8 mouse cellular contexts compared by ENCODE assay signal in the genomic region with DNA sequence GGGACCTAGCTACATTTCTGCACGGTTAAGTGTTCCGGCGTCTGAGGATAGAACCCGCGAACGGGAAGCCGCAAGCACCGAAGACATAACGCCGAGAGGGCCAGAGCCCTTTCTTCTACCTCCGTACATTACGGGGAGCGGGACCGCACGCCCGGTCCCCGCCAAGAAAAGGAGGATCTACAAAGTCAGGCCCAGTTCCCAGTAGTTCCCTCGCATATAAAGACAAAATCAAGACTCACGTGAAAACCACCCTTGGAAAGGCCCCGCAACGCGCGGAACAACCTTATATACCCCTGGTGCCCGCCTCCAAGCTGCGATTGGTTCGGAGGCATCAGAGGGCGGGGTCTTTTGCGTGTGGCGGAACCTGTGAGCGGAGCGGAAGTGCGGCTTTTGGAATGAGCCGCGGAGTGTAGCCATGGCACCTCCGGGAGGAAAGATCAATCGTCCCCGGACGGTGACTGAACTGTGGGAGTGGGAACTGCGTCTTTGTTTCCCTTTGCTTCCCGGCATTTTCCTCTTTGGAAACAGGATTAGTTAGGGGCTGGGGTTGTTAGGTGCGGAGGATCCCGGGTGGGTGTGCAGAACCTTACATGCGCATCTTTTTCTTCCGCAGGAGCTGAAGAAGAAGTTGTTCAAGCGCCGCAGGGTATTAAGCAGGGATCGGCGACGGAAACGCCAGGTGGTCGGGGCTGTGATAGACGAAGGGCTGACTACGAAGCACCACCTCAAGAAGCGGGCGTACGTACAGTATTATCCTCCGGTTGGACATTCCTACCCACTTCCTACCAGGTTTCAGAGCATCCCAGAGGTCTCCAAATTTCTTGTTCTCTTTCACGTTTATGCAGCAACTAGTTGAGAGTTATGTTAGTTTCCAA. TPM values are rescaled to one million over a fixed set of nuclear protein-coding genes. Genes with fewer than 3 reads are reported as not detected.
DNase-seq lines count a peak whose midpoint lies in the region; ATAC-seq lines count a peak whose summit lies in the region.

A gene (plus strand): TSS at position 343 of the 875 bp plus-strand sequence.
A gene (plus strand): TSS at position 416 of the 875 bp plus-strand sequence.

- H3K4me3 ChIP-seq in embryonic facial prominence, embryonic 14.5 days (ENCODE audit: low read depth, low read length): peak within 1 kb of the TSS; percentile 70
- peak within 1 kb of the TSS; percentile 56 for H3K4me3 ChIP-seq in kidney, embryonic 14.5 days (ENCODE audit: low read length)
- peak within 1 kb of the TSS; percentile 64 for H3K4me3 ChIP-seq in limb, embryonic 15.5 days

- ATAC-seq in embryonic facial prominence, embryonic 14.5 days (ENCODE audit: low read depth): peak; percentile 95
- peak; percentile 92 for ATAC-seq in kidney, embryonic 14.5 days (ENCODE audit: low FRiP score, low TSS enrichment)
- ATAC-seq in limb, embryonic 15.5 days (ENCODE audit: insufficient number of reproducible peaks, low FRiP score, low TSS enrichment, low read depth): peak; percentile 92

- H3K27me3 ChIP-seq in embryonic facial prominence, embryonic 14.5 days (replicated peaks; ENCODE audit: control insufficient read depth, insufficient read depth, low read length): no peaks in the 10 kb centered on the region
- no peaks in the 10 kb centered on the region for H3K27me3 ChIP-seq in kidney, embryonic 14.5 days (ENCODE audit: control insufficient read depth, insufficient read depth, low read length)
- H3K27me3 ChIP-seq in limb, embryonic 15.5 days: no peaks in the 10 kb centered on the region

- peak within 1 kb of the TSS; percentile 75 for H3K27ac ChIP-seq in embryonic facial prominence, embryonic 14.5 days (replicated peaks; ENCODE audit: low read depth, low read length)
- peak within 1 kb of the TSS; percentile 87 for H3K27ac ChIP-seq in kidney, embryonic 14.5 days (ENCODE audit: low read depth, low read length)
- peak within 1 kb of the TSS; percentile 92 for H3K27ac ChIP-seq in limb, embryonic 15.5 days

- peaks cover 14% of the 10 kb centered on the region for H3K36me3 ChIP-seq in embryonic facial prominence, embryonic 14.5 days (ENCODE audit: control insufficient read depth, insufficient read depth, low read length)
- H3K36me3 ChIP-seq in kidney, embryonic 14.5 days (ENCODE audit: control insufficient read depth, insufficient read depth, low read length): peaks cover 13% of the 10 kb centered on the region; the same call in 1 of the 2 replicates
- peaks cover 9% of the 10 kb centered on the region for H3K36me3 ChIP-seq in limb, embryonic 15.5 days

- H3K9me3 ChIP-seq in embryonic facial prominence, embryonic 14.5 days (ENCODE audit: control insufficient read depth, low read length): no peaks in the 10 kb centered on the region
- no peaks in the 10 kb centered on the region for H3K9me3 ChIP-seq in kidney, embryonic 14.5 days (ENCODE audit: control insufficient read depth, low read length)
- H3K9me3 ChIP-seq in limb, embryonic 15.5 days: no peaks in the 10 kb centered on the region

- H3K4me1 ChIP-seq in embryonic facial prominence, embryonic 14.5 days (ENCODE audit: control insufficient read depth, insufficient read depth, low read length): peaks cover 7% of the 10 kb centered on the region
- peaks cover 10% of the 10 kb centered on the region; the same call in 1 of the 2 replicates for H3K4me1 ChIP-seq in kidney, embryonic 14.5 days (ENCODE audit: control insufficient read depth, insufficient read depth, low read length)
- H3K4me1 ChIP-seq in limb, embryonic 15.5 days: peaks cover 20% of the 10 kb centered on the region

- DNase-seq in 3T3-L1 (ENCODE audit: low read depth, low spot score): peak; percentile 98
- DNase-seq in adrenal gland, postnatal 4 days (ENCODE audit: low spot score in 2 of 2): peak; percentile 78 to 91
- peak; percentile 99 for DNase-seq in embryonic facial prominence, embryonic 14.5 days (ENCODE audit: low spot score)
- DNase-seq in heart, adult 9 months (ENCODE audit: low spot score in 2 of 2): peak; percentile 94 to 95
- peak; percentile 88 to 89 for DNase-seq in monocyte, adult 2 months (ENCODE audit: low read depth in 1 of 2, low spot score in 2 of 2)
- peak; percentile 94 to 97 for DNase-seq in spleen, postnatal 36 days (ENCODE audit: low spot score in 2 of 2)

- H3K9ac ChIP-seq in embryonic facial prominence, embryonic 14.5 days (ENCODE audit: low read depth, low read length): peak within 1 kb of the TSS; percentile 92
- H3K9ac ChIP-seq in kidney, embryonic 14.5 days (ENCODE audit: low read depth, low read length): peak within 1 kb of the TSS; percentile 86
- H3K9ac ChIP-seq in limb, embryonic 15.5 days: peak within 1 kb of the TSS; percentile 89

- under 1% methylated on average over 58 of the region's 58 CpGs for WGBS in embryonic facial prominence, embryonic 14.5 days
- WGBS in kidney, embryonic 14.5 days: 1% methylated on average over 58 of the region's 58 CpGs
- under 1% methylated on average over 58 of the region's 58 CpGs for WGBS in limb, embryonic 15.5 days

- H3K4me2 ChIP-seq in embryonic facial prominence, embryonic 14.5 days (ENCODE audit: low read depth, low read length): peak within 1 kb of the TSS; percentile 82
- H3K4me2 ChIP-seq in kidney, embryonic 14.5 days (replicated peaks; ENCODE audit: low read depth, low read length): peak within 1 kb of the TSS; percentile 66
- H3K4me2 ChIP-seq in limb, embryonic 15.5 days: peak within 1 kb of the TSS; percentile 67

RNA-seq across cellular contexts. Expression of the first gene that starts in this region (rescaled TPM):
- 10 to 100 TPM; 36.7 to 37.7 TPM for total RNA-seq in adrenal gland, postnatal 4 days (2021)
- 77.4 and 86.6 TPM in 2 replicates for polyA plus RNA-seq in embryonic facial prominence, embryonic 14.5 days (2014; fragmentation: Nextera tagmentation; extraction: Ambion mirVana)
- 112 and 133 TPM in 2 replicates for polyA plus RNA-seq in kidney, embryonic 14.5 days (2014; fragmentation: Nextera tagmentation; extraction: Ambion mirVana)
- polyA plus RNA-seq in limb, embryonic 15.5 days (2015; fragmentation: Nextera tagmentation; extraction: Ambion mirVana): 76.8 and 80.9 TPM in 2 replicates

RNA-seq across cellular contexts. Expression of the second gene that starts in this region (rescaled TPM):
- 1 to 10 TPM; 2.8 to 3.3 TPM for total RNA-seq in adrenal gland, postnatal 4 days (2021)
- not detected in 2 replicates for polyA plus RNA-seq in embryonic facial prominence, embryonic 14.5 days (2014; fragmentation: Nextera tagmentation; extraction: Ambion mirVana)
- not detected in 2 replicates for polyA plus RNA-seq in kidney, embryonic 14.5 days (2014; fragmentation: Nextera tagmentation; extraction: Ambion mirVana)
- not detected in 2 replicates for polyA plus RNA-seq in limb, embryonic 15.5 days (2015; fragmentation: Nextera tagmentation; extraction: Ambion mirVana)

Comparison
In these comparisons a context has a peak if more than half of its experiments do, and no peak if none do; other contexts are left out.
1. Peak in every context shown above with its lines: DNase-seq, ATAC-seq, H3K4me3 ChIP-seq and H3K27ac ChIP-seq.